Mouse (Mus musculus): Measurements from ENCODE around the gene Dhx38. TPM values are rescaled to one million over a fixed set of nuclear protein-coding genes. Genes with fewer than 3 reads are reported as not detected.

Gene Dhx38
- polyA plus RNA-seq, 1 experiment = 32.5 TPM

- Histone ChIP-seq H3K9me3 (replicated peaks; ENCODE audit: control insufficient read depth, insufficient read depth, low read length, poor library complexity, severe bottlenecking) (peaks cover 3% of the 10 kb centered on the region; the same call in 1 of the 2 replicates), H3K4me1 (ENCODE audit: control insufficient read depth, insufficient read depth, low read length) (no peaks in the 10 kb centered on the region), H3K27me3 (ENCODE audit: control insufficient read depth, insufficient read depth, low read length, poor library complexity, severe bottlenecking) (no peaks in the 10 kb centered on the region), H3K4me3 (ENCODE audit: low read depth, low read length) (no peak overlapping the region), H3K36me3 (ENCODE audit: control insufficient read depth, insufficient read depth, low read length, poor library complexity, severe bottlenecking) (no peaks in the 10 kb centered on the region; the same call in 1 of the 2 replicates), H3K9ac (ENCODE audit: low read depth, poor library complexity, severe bottlenecking) (no peak overlapping the region), H3K27ac (ENCODE audit: insufficient read depth, low read length) (no peak overlapping the region)
- TF ChIP-seq CTCF (IDR thresholded peaks at IDR 0.05; ENCODE audit: low read depth, low read length) = no peak
- no peak for TF ChIP-seq EP300 (IDR thresholded peaks at IDR 0.05; ENCODE audit: insufficient read depth, low read depth, low read length)
Measured at GRCm38 (mm10) chr8:109586972-109587504, 21.4 kb upstream of the Dhx38 start.

- Histone ChIP-seq H3K27me3 (ENCODE audit: control insufficient read depth, insufficient read depth, low read length, poor library complexity, severe bottlenecking) (no peaks in the 10 kb centered on the region), H3K9ac (ENCODE audit: low read depth, poor library complexity, severe bottlenecking) (no peak overlapping the region), H3K4me1 (ENCODE audit: control insufficient read depth, insufficient read depth, low read length) (no peaks in the 10 kb centered on the region), H3K27ac (ENCODE audit: insufficient read depth, low read length) (no peak overlapping the region), H3K4me3 (ENCODE audit: low read depth, low read length) (no peak overlapping the region), H3K9me3 (replicated peaks; ENCODE audit: control insufficient read depth, insufficient read depth, low read length, poor library complexity, severe bottlenecking) (peaks cover 3% of the 10 kb centered on the region; the same call in 1 of the 2 replicates), H3K36me3 (ENCODE audit: control insufficient read depth, insufficient read depth, low read length, poor library complexity, severe bottlenecking) (no peaks in the 10 kb centered on the region)
- TF ChIP-seq EP300 (IDR thresholded peaks at IDR 0.05; ENCODE audit: insufficient read depth, low read depth, low read length) (no peak), CTCF (IDR thresholded peaks at IDR 0.05; ENCODE audit: low read depth, low read length) (no peak), POLR2A (IDR thresholded peaks at IDR 0.05; ENCODE audit: insufficient read depth, low read length) (no peak)
Measured at GRCm38 (mm10) chr8:109585652-109586051, 20.0 kb upstream of the Dhx38 start.

DNA sequence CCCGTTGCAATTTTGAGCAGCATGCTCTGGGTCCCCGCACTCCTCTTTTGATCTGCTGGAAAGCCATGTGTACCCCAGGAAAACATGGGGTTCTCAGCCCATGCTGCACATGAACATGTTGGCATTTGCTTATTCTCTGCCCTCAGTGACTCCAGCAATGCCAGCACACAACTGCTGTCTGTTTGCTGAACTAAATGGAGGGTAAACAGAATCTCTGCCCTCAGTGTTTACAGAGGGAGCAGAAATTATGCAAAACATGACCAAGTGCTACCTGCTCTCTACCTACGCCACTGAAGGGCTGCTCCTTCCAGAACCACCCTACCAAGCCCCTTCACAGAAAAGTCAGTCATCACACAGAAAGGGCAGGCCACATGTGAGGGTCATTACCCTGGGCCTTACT is 19.2 kb upstream of the Dhx38 start:
- H3K4me3 ChIP-seq (ENCODE audit: low read depth, low read length) = no peak overlapping the region
- TF ChIP-seq POLR2A (IDR thresholded peaks at IDR 0.05; ENCODE audit: insufficient read depth, low read length) (no peak), CTCF (IDR thresholded peaks at IDR 0.05; ENCODE audit: low read depth, low read length) (no peak), EP300 (IDR thresholded peaks at IDR 0.05; ENCODE audit: insufficient read depth, low read depth, low read length) (no peak)
- peaks cover 3% of the 10 kb centered on the region; the same call in 1 of the 2 replicates for H3K9me3 ChIP-seq (replicated peaks; ENCODE audit: control insufficient read depth, insufficient read depth, low read length, poor library complexity, severe bottlenecking)
- H3K27ac ChIP-seq (ENCODE audit: insufficient read depth, low read length) = no peak overlapping the region
- no peaks in the 10 kb centered on the region for H3K4me1 ChIP-seq (ENCODE audit: control insufficient read depth, insufficient read depth, low read length)
- H3K9ac ChIP-seq (ENCODE audit: low read depth, poor library complexity, severe bottlenecking) = no peak overlapping the region
- no peaks in the 10 kb centered on the region for H3K27me3 ChIP-seq (ENCODE audit: control insufficient read depth, insufficient read depth, low read length, poor library complexity, severe bottlenecking)
- no peaks in the 10 kb centered on the region for H3K36me3 ChIP-seq (ENCODE audit: control insufficient read depth, insufficient read depth, low read length, poor library complexity, severe bottlenecking)

DNA sequence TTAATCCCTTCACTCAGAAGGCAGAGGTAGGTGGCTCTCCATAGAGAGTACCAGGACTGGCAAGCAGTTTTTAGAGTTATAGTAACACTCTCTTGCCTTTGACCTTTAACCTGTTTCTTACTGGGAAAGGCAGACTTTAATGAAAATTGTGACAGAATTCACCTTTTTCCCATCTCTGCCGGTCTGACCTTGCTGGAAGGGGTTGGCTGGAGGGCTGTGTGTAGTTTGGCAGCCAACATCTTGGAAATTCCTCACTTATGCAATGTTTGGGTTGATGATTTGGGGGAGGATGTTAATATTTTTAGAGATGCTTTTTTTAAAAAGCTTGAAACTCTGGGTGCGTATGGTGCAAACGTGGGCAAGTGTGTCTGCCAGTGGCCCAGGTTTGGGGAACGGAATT is 18.6 kb upstream of the Dhx38 start:
- TF ChIP-seq EP300 (IDR thresholded peaks at IDR 0.05; ENCODE audit: insufficient read depth, low read depth, low read length) (no peak), POLR2A (IDR thresholded peaks at IDR 0.05; ENCODE audit: insufficient read depth, low read length) (no peak), CTCF (IDR thresholded peaks at IDR 0.05; ENCODE audit: low read depth, low read length) (no peak)
- Histone ChIP-seq H3K4me3 (ENCODE audit: low read depth, low read length) (no peak overlapping the region), H3K4me1 (ENCODE audit: control insufficient read depth, insufficient read depth, low read length) (no peaks in the 10 kb centered on the region), H3K9ac (ENCODE audit: low read depth, poor library complexity, severe bottlenecking) (no peak overlapping the region), H3K27ac (ENCODE audit: insufficient read depth, low read length) (no peak overlapping the region), H3K36me3 (ENCODE audit: control insufficient read depth, insufficient read depth, low read length, poor library complexity, severe bottlenecking) (no peaks in the 10 kb centered on the region), H3K9me3 (replicated peaks; ENCODE audit: control insufficient read depth, insufficient read depth, low read length, poor library complexity, severe bottlenecking) (peaks cover 3% of the 10 kb centered on the region; the same call in 1 of the 2 replicates), H3K27me3 (ENCODE audit: control insufficient read depth, insufficient read depth, low read length, poor library complexity, severe bottlenecking) (no peaks in the 10 kb centered on the region)

DNA sequence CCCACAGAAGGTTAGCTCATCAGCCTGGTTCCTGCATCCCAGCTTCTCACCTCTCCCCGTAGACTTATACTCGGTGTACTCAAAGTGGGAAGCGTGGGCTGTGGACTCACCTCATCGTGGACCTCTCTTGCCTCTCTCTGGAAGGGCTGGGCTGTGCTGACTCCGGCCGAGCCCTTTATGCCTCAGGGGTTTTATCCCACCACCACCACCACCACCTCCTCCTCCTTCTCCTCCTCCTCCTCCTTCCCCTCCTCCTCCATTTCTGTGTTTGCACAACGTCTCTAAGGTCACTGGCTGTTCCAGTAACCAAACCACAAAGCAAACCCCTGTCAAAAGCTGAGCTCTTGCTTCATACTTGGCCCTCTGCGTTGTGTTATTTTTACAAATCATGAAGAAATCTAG is 13.2 kb upstream of the Dhx38 start, which contains the start of gene Hp:
Gene Hp, minus strand, starts transcription at position 273 of the 402 bp plus-strand sequence.
- no peak for TF ChIP-seq POLR2A (IDR thresholded peaks at IDR 0.05; ENCODE audit: insufficient read depth, low read length)
- no peak for TF ChIP-seq CTCF (IDR thresholded peaks at IDR 0.05; ENCODE audit: low read depth, low read length)
- no peak for TF ChIP-seq EP300 (IDR thresholded peaks at IDR 0.05; ENCODE audit: insufficient read depth, low read depth, low read length)
- Histone ChIP-seq H3K9me3 (replicated peaks; ENCODE audit: control insufficient read depth, insufficient read depth, low read length, poor library complexity, severe bottlenecking) (peaks cover 1% of the 10 kb centered on the region; the same call in 1 of the 2 replicates), H3K9ac (ENCODE audit: low read depth, poor library complexity, severe bottlenecking) (no peak within 1 kb of the TSS), H3K27ac (ENCODE audit: insufficient read depth, low read length) (no peak within 1 kb of the TSS), H3K36me3 (ENCODE audit: control insufficient read depth, insufficient read depth, low read length, poor library complexity, severe bottlenecking) (no peaks in the 10 kb centered on the region), H3K4me1 (ENCODE audit: control insufficient read depth, insufficient read depth, low read length) (no peaks in the 10 kb centered on the region), H3K27me3 (ENCODE audit: control insufficient read depth, insufficient read depth, low read length, poor library complexity, severe bottlenecking) (no peaks in the 10 kb centered on the region), H3K4me3 (ENCODE audit: low read depth, low read length) (no peak within 1 kb of the TSS)

DNA sequence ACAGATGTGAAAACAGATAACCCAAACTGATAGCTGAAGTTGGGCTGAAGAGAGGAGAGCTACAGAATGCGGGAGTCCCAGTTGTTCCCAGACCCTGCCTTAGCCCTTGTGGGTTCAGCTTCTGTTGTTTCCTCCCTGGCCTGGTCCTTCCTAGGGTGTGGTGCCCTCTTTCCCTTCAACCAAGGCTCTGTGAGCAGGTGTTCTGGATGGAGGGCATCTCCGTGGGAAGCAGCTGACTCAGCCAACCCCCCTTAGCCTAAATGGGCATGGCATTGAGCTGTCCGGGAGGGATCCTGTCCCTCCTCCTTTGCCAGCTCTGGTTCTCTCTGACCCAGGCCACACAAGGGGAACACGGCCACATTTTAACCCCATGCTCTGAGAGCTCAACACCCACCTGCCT is 10.7 kb upstream of the Dhx38 start:
- Histone ChIP-seq H3K27ac (ENCODE audit: insufficient read depth, low read length) (no peak overlapping the region), H3K27me3 (ENCODE audit: control insufficient read depth, insufficient read depth, low read length, poor library complexity, severe bottlenecking) (no peaks in the 10 kb centered on the region), H3K4me3 (ENCODE audit: low read depth, low read length) (no peak overlapping the region), H3K9me3 (replicated peaks; ENCODE audit: control insufficient read depth, insufficient read depth, low read length, poor library complexity, severe bottlenecking) (no peaks in the 10 kb centered on the region), H3K9ac (ENCODE audit: low read depth, poor library complexity, severe bottlenecking) (no peak overlapping the region), H3K36me3 (ENCODE audit: control insufficient read depth, insufficient read depth, low read length, poor library complexity, severe bottlenecking) (no peaks in the 10 kb centered on the region), H3K4me1 (ENCODE audit: control insufficient read depth, insufficient read depth, low read length) (no peaks in the 10 kb centered on the region)
- no peak for TF ChIP-seq EP300 (IDR thresholded peaks at IDR 0.05; ENCODE audit: insufficient read depth, low read depth, low read length)
- TF ChIP-seq CTCF (IDR thresholded peaks at IDR 0.05; ENCODE audit: low read depth, low read length) = no peak
- TF ChIP-seq POLR2A (IDR thresholded peaks at IDR 0.05; ENCODE audit: insufficient read depth, low read length) = no peak

All from ES-Bruce4 (cell line).